Mouse (Mus musculus) embryonic facial prominence, embryonic 14.5 days (tissue): ENCODE results near the gene Cdc42bpa. TPM values are rescaled to one million over a fixed set of nuclear protein-coding genes. Genes with fewer than 3 reads are reported as not detected.

Experiments
- ATAC-seq: fragments of 200-750 bp; cut with Nextera tagmentation; 2 replicates; pipeline ENCODE4 v1.8.0; 2017; ENCODE audit warnings: low read depth, moderate number of reproducible peaks, moderate TSS enrichment
- DNase-seq: peaks from one replicate; pipeline ENCODE4 v3.0.0-alpha.2; 2015; ENCODE audit warnings: low spot score
- H3K27ac ChIP-seq: fragments of 300-500 bp; sonication (generic); replicated peaks from 2 replicates; pipeline ENCODE4 v1.5.1; 2014; ENCODE audit warnings: low read depth, mild to moderate bottlenecking, low read length, moderate library complexity
- H3K27me3 ChIP-seq: fragments of 300-500 bp; sonication (generic); replicated peaks from 2 replicates; pipeline ENCODE4 v1.6.1; 2014; ENCODE audit warnings: low read length; ENCODE audit not compliant: control insufficient read depth, insufficient read depth
- H3K36me3 ChIP-seq: fragments of 300-500 bp; sonication (generic); 2 replicates; pipeline ENCODE4 v1.6.1; 2014; ENCODE audit warnings: low read length, mixed read lengths; ENCODE audit not compliant: control insufficient read depth, insufficient read depth
- H3K4me1 ChIP-seq: fragments of 300-500 bp; sonication (generic); 2 replicates; pipeline ENCODE4 v1.6.1; 2014; ENCODE audit warnings: antibody characterized with exemption, low read length; ENCODE audit not compliant: control insufficient read depth, insufficient read depth
- H3K4me2 ChIP-seq: fragments of 300-500 bp; sonication (generic); 2 replicates; pipeline ENCODE4 v1.6.1; 2014; ENCODE audit warnings: low read depth, mild to moderate bottlenecking, low read length, moderate library complexity, mixed read lengths
- H3K4me3 ChIP-seq: fragments of 300-500 bp; sonication (generic); 2 replicates; pipeline ENCODE4 v1.5.1; 2014; ENCODE audit warnings: low read depth, mild to moderate bottlenecking, low read length
- H3K9ac ChIP-seq: fragments of 300-500 bp; sonication (generic); 2 replicates; pipeline ENCODE4 v1.6.1; 2014; ENCODE audit warnings: low read depth, mild to moderate bottlenecking, low read length, moderate library complexity, mixed read lengths
- H3K9me3 ChIP-seq: fragments of 300-500 bp; sonication (generic); 2 replicates; pipeline ENCODE4 v1.6.1; 2016; ENCODE audit warnings: low read length; ENCODE audit not compliant: control insufficient read depth
- WGBS: fragments of 180-500 bp; shearing (Covaris S2); extraction: QIAGEN DNeasy Blood & Tissue Kit; methylation state at CpG from one replicate; pipeline ENCODE4 v1.1.7; 2014; 5-methylcytosine and 5-hydroxymethylcytosine counted together
- polyA plus RNA-seq: library from polyadenylated mRNA; unstranded; fragments of >200 nt; fragmentation: Nextera tagmentation; extraction: Ambion mirVana; gene quantifications from 2 replicates; pipeline ENCODE4 v1.2.1, GENCODE M21; 2014

Cdc42bpa gene
- polyA plus RNA-seq, 1 experiment from 2014 or later, result 16.3 TPM

GRCm38 (mm10) chr1:180031705-180032548, 71.7 kb downstream of the Cdc42bpa start:
- Histone ChIP-seq H3K27me3 (no peaks in the 10 kb centered on the region), H3K36me3 (peaks cover 4% of the 10 kb centered on the region; the same call in 1 of the 2 replicates), H3K4me2 (no peak overlapping the region), H3K9ac (no peak overlapping the region), H3K4me1 (no peaks in the 10 kb centered on the region), H3K27ac (no peak overlapping the region), H3K9me3 (no peaks in the 10 kb centered on the region), H3K4me3 (no peak overlapping the region)
- WGBS, result 89% methylated on average over 5 of the region's 5 CpGs
- DNase-seq (no peak), ATAC-seq (no peak)

DNA sequence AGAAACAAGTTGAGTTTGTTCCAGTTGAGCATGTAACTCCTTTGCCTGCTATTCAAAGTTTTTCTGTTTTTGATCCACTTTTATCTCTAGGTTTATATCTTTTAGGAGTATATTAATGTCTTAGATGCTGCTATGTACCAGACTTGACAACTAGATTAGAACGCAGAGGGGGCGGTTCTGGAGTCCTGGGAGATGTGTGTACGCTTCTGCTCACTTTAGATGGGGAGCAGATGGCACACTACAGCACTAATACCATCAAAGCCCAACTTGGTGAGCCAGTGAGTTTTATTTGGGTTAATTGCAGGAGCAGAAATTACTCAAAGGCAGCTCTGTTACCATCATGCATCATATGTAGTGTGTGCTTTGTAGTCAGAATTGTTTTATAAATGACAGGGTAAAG, 77.2 kb downstream of the Cdc42bpa start:
- DNase-seq (no peak), ATAC-seq (no peak)
- Histone ChIP-seq H3K4me3 (no peak overlapping the region), H3K9ac (no peak overlapping the region), H3K27me3 (no peaks in the 10 kb centered on the region), H3K4me1 (no peaks in the 10 kb centered on the region), H3K4me2 (no peak overlapping the region), H3K27ac (no peak overlapping the region), H3K36me3 (peaks cover 10% of the 10 kb centered on the region), H3K9me3 (no peaks in the 10 kb centered on the region)
- WGBS, result 68% methylated on average over 3 of the region's 3 CpGs

DNA sequence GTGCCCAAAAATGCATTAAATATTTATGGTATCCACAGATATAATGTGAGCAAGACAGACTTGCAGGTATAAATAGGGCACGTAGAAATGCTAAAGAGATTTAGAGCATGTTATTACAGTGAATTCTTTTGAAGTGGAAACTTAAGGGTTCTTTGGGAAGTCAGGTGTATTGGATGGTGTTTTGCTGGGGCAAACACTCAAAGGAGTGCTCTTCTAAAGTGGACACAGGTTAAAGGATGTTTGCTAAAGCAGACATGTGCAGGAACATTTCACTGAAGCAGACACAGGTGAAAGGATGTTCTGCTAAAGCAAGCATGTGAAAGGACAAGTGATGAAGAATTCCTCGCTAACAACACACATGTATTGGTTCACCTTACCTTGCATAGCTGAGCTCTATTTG, 83.9 kb downstream of the Cdc42bpa start:
- ATAC-seq, result no peak
- H3K4me3 ChIP-seq, result no peak overlapping the region
- no peaks in the 10 kb centered on the region for H3K27me3 ChIP-seq
- H3K9ac ChIP-seq, result no peak overlapping the region
- H3K4me1 ChIP-seq, result no peaks in the 10 kb centered on the region
- WGBS, result 82% methylated on average over 2 of the region's 2 CpGs
- no peaks in the 10 kb centered on the region for H3K9me3 ChIP-seq
- peaks cover 27% of the 10 kb centered on the region for H3K36me3 ChIP-seq
- no peak overlapping the region for H3K27ac ChIP-seq
- DNase-seq, result no peak
- H3K4me2 ChIP-seq, result no peak overlapping the region

GRCm38 (mm10) chr1:180045172-180045571, 84.9 kb downstream of the Cdc42bpa start:
- no peaks in the 10 kb centered on the region for H3K4me1 ChIP-seq
- no peak overlapping the region for H3K9ac ChIP-seq
- H3K27ac ChIP-seq, result no peak overlapping the region
- no peak overlapping the region for H3K4me2 ChIP-seq
- ATAC-seq, result no peak
- no peaks in the 10 kb centered on the region for H3K27me3 ChIP-seq
- H3K36me3 ChIP-seq, result peaks cover 23% of the 10 kb centered on the region
- H3K4me3 ChIP-seq, result no peak overlapping the region
- DNase-seq, result no peak
- H3K9me3 ChIP-seq, result no peaks in the 10 kb centered on the region

DNA sequence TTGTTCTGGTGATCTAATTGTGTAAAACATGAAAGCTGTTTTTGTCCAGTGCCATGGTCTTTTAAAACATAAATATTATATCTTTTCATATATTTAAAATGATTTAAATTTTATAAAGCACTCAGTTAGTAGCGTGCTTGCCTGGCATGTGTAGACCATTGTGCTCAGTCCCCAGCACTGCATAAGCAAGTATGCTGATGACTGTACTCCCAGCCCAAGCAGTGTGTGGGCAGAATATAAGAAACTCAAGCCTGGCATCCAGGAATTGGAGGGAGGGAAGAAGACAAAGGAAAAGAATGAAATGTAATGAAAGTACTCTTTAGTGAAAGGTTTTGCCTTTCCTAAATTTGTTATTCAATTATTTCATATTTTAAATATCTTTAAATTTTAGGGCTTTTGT, 128.9 kb downstream of the Cdc42bpa start:
- 88% methylated on average over 1 of the region's 1 CpGs for WGBS

DNA sequence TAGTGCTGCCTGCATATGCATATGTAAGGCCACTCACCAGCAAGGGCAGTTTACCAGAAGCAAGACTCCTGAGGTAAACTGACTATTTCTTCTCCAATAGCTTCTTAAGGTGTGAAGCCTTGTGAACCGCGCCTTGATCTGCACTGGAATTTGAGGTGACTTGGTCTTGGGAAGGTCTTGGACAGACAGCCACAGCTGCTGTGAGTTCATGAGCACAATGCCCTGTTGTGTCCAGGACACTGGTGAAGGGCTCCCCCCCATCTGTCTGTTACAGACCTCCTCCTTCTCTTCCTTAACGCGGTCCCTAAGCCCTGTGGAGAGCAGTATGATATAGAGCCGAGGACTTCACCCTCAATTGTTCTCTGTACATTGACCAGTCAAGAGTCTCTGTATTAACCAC, 138.2 kb downstream of the Cdc42bpa start:
- H3K27ac ChIP-seq, result no peak overlapping the region
- no peak for ATAC-seq

More for the DNA sequence above, 128.9 kb downstream of the Cdc42bpa start:
- Histone ChIP-seq H3K27me3 (no peaks in the 10 kb centered on the region), H3K4me2 (no peak overlapping the region), H3K9ac (no peak overlapping the region), H3K27ac (no peak overlapping the region), H3K4me3 (no peak overlapping the region), H3K36me3 (peaks cover 8% of the 10 kb centered on the region; the same call in 1 of the 2 replicates), H3K4me1 (no peaks in the 10 kb centered on the region), H3K9me3 (no peaks in the 10 kb centered on the region)
- ATAC-seq (no peak), DNase-seq (no peak)

GRCm38 (mm10) chr1:180104567-180104966, 144.3 kb downstream of the Cdc42bpa start:
- H3K36me3 ChIP-seq, result 0 out of 2 replicates have a peak, but pooled peaks cover 9% of the 10 kb centered on the region
- H3K4me1 ChIP-seq, result no peaks in the 10 kb centered on the region
- H3K27me3 ChIP-seq, result no peaks in the 10 kb centered on the region
- H3K9me3 ChIP-seq, result no peaks in the 10 kb centered on the region
- WGBS, result 75% methylated on average over 3 of the region's 3 CpGs
- no peak overlapping the region for H3K4me3 ChIP-seq
- no peak overlapping the region for H3K27ac ChIP-seq
- no peak overlapping the region for H3K9ac ChIP-seq
- ATAC-seq (no peak), DNase-seq (no peak)
- no peak overlapping the region for H3K4me2 ChIP-seq

More for the DNA sequence above, 138.2 kb downstream of the Cdc42bpa start:
- no peaks in the 10 kb centered on the region for H3K4me1 ChIP-seq
- no peaks in the 10 kb centered on the region for H3K9me3 ChIP-seq
- no peak for DNase-seq
- H3K27me3 ChIP-seq, result no peaks in the 10 kb centered on the region
- no peak overlapping the region for H3K9ac ChIP-seq
- WGBS, result 96% methylated on average over 5 of the region's 5 CpGs
- H3K4me2 ChIP-seq, result no peak overlapping the region
- H3K4me3 ChIP-seq, result no peak overlapping the region
- H3K36me3 ChIP-seq, result peaks cover 26% of the 10 kb centered on the region

GRCm38 (mm10) chr1:180109050-180109449, 148.8 kb downstream of the Cdc42bpa start:
- DNase-seq (peak; percentile 45), ATAC-seq (no peak)
- Histone ChIP-seq H3K4me1 (no peaks in the 10 kb centered on the region), H3K9me3 (no peaks in the 10 kb centered on the region), H3K4me2 (no peak overlapping the region), H3K27me3 (no peaks in the 10 kb centered on the region), H3K27ac (no peak overlapping the region; the same call in 1 of the 2 replicates), H3K36me3 (peaks cover 19% of the 10 kb centered on the region; the same call in 1 of the 2 replicates), H3K4me3 (no peak overlapping the region), H3K9ac (no peak overlapping the region)
- 58% methylated on average over 5 of the region's 5 CpGs for WGBS

DNA sequence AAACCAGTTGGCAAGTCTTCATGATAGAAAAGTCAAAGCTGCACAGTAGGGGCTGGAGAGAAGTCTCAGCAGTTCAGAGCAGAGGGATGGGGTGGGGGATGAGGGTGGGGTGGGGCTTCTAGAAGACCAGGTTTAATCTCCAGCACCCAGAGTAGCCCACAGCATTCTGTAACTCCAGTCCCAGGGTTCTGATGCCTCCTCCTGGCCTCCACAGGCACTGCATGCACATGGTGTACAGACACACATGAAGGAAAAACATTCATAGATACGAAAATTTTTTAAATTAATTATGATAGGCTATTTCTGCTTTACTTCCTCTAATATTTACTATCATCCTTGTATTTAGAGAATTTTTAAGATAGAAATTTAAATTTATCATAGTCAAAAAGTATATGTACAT, 156.3 kb downstream of the Cdc42bpa start:
- no peak for DNase-seq
- WGBS, result 80% methylated on average over 1 of the region's 1 CpGs
- ATAC-seq, result no peak
- Histone ChIP-seq H3K36me3 (peaks cover 39% of the 10 kb centered on the region), H3K27me3 (no peaks in the 10 kb centered on the region), H3K27ac (no peak overlapping the region), H3K4me1 (no peaks in the 10 kb centered on the region), H3K4me2 (no peak overlapping the region), H3K9ac (no peak overlapping the region), H3K9me3 (no peaks in the 10 kb centered on the region), H3K4me3 (no peak overlapping the region)
